Mouse (Mus musculus) midbrain, embryonic 16.5 days (tissue): ENCODE results near the gene Mtif3. TPM values are rescaled to one million over a fixed set of nuclear protein-coding genes. Genes with fewer than 3 reads are reported as not detected.
A peak's percentile ranks its signal among the peaks of the same experiment; 100 is the strongest.

ENCODE experiments used
- ATAC-seq: fragments of 200-750 bp; cut with Nextera tagmentation; 2 replicates; pipeline ENCODE4 v1.8.0; 2017; ENCODE audit warnings: moderate TSS enrichment
- H3K27ac ChIP-seq: fragments of 300-500 bp; sonication (generic); 2 replicates; pipeline ENCODE4 v1.5.1; 2014; ENCODE audit warnings: mild to moderate bottlenecking, low read length, mixed read lengths
- H3K27me3 ChIP-seq: fragments of 300-500 bp; sonication (generic); 2 replicates; pipeline ENCODE4 v1.6.1; 2014; ENCODE audit warnings: low read depth, low read length, mixed read lengths; ENCODE audit not compliant: control insufficient read depth, insufficient read depth
- H3K36me3 ChIP-seq: fragments of 300-500 bp; sonication (generic); 2 replicates; pipeline ENCODE4 v1.6.1; 2014; ENCODE audit warnings: mild to moderate bottlenecking, low read length, moderate library complexity, mixed read lengths; ENCODE audit not compliant: control insufficient read depth, insufficient read depth
- H3K4me1 ChIP-seq: fragments of 300-500 bp; sonication (generic); 2 replicates; pipeline ENCODE4 v1.6.1; 2014; ENCODE audit warnings: mild to moderate bottlenecking, low read length, mixed read lengths; ENCODE audit not compliant: control insufficient read depth, insufficient read depth
- H3K4me2 ChIP-seq: fragments of 300-500 bp; sonication (generic); 2 replicates; pipeline ENCODE4 v1.6.1; 2014; ENCODE audit warnings: mild to moderate bottlenecking, low read length, mixed read lengths
- H3K4me3 ChIP-seq: fragments of 300-500 bp; sonication (generic); 2 replicates; pipeline ENCODE4 v1.5.1; 2014; ENCODE audit warnings: low read depth, mild to moderate bottlenecking, low read length, moderate library complexity, mixed read lengths
- H3K9ac ChIP-seq: fragments of 300-500 bp; sonication (generic); 2 replicates; pipeline ENCODE4 v1.6.1; 2014; ENCODE audit warnings: low read depth, low read length, mixed read lengths
- H3K9me3 ChIP-seq: fragments of 300-500 bp; sonication (generic); replicated peaks from 2 replicates; pipeline ENCODE4 v1.6.1; 2014; ENCODE audit warnings: mild to moderate bottlenecking, low read length, mixed read lengths; ENCODE audit not compliant: control insufficient read depth, poor library complexity, severe bottlenecking
- WGBS: fragments of 180-500 bp; shearing (Covaris S2); extraction: QIAGEN DNeasy Blood & Tissue Kit; methylation state at CpG from one replicate; pipeline ENCODE4 v1.1.7; 2014; 5-methylcytosine and 5-hydroxymethylcytosine counted together
- polyA plus RNA-seq: library from polyadenylated mRNA; unstranded; fragments of >200 nt; fragmentation: Nextera tagmentation; extraction: Ambion mirVana; gene quantifications from 2 replicates; pipeline ENCODE4 v1.2.1, GENCODE M21; 2015

Mtif3 gene
- polyA plus RNA-seq, 1 experiment from 2014 or later: 28.4 TPM

DNA sequence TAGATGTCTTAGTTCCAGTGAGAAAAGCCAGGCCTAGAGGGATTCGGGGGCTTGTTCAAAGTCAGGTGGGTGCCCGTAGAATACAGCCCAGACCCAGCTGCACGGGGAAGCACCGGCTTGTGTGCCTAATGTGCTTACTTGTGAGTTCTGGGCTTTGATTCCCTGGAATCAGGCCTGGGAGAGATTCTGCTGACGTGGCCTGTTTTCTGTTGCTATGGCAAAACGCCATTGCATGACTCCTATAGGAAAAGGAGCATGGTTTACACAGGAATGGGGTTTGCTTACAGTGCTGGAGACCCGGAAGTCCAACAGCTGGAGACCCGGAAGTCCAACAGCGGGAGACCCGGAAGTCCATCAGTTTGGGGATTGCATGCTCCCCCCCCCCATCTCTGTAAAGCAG lies 24.0 kb upstream of the Mtif3 start:
- 86% methylated on average over 10 of the region's 10 CpGs for WGBS
- H3K27ac ChIP-seq: no peak overlapping the region
- H3K27me3 ChIP-seq: peaks cover 2% of the 10 kb centered on the region; the same call in 1 of the 2 replicates
- no peak overlapping the region for H3K4me2 ChIP-seq
- H3K4me1 ChIP-seq: no peaks in the 10 kb centered on the region; the same call in 1 of the 2 replicates
- H3K9me3 ChIP-seq: no peaks in the 10 kb centered on the region
- ATAC-seq: no peak
- no peak overlapping the region for H3K4me3 ChIP-seq
- no peak overlapping the region for H3K9ac ChIP-seq
- no peaks in the 10 kb centered on the region for H3K36me3 ChIP-seq

DNA sequence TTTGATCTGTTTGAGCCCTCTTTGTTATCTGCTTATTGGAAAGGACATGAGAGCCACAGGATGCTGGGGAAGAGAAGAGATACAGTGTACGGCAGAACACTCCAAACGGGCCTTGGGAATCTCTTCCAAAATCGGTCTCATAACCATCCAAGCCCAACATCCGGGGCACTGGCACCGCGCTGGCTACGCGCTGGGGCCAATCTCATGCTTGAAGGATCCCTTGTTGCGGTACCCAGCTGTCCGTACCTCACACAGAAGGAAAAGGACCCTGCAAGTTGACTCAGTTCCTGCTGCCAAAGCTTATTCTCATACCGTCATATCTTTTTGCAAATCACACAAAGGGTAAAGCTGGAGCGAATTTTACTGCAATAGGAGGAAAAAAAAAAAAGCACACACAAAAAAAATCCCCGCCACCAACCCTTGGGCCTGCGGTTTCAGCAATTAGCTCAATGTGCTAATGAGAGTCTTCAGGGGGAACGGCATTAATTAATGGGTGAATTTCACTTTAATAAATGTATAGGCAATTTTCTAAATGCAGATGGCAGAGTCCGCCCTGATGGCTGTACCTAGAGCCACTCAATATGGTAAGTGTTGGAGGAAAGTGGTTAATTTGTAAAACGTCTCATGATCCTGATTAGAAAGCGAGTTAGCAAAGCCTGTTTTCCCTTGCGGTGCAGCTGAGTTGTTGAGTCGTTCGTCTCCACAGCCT lies 22.3 kb upstream of the Mtif3 start:
- ATAC-seq: no peak
- Histone ChIP-seq H3K27ac (no peak overlapping the region), H3K36me3 (no peaks in the 10 kb centered on the region), H3K9ac (no peak overlapping the region), H3K4me3 (no peak overlapping the region), H3K27me3 (peaks cover 2% of the 10 kb centered on the region), H3K4me1 (no peaks in the 10 kb centered on the region; the same call in 1 of the 2 replicates), H3K9me3 (no peaks in the 10 kb centered on the region), H3K4me2 (no peak overlapping the region)
- 56% methylated on average over 21 of the region's 21 CpGs for WGBS

DNA sequence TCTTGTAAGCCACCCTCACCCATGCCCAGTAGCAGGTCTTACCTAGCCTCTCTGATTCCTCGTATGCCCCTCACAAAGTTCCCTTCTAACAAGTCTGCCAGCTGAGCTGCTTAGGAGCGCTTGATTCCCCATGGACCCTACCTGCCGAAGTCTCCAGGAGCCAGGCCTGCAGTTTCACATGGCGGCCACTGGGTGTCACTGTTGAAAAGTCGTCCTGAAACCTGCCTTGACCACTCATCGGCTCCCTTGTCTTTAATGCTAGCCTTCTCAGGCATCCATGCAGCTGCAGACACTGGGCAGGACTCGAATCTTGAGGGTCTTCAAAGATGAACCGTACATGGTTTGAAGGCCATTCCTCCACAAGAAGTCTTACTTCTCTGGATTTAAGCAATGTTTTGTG lies 19.6 kb upstream of the Mtif3 start:
- ATAC-seq: peak; percentile 62
- Histone ChIP-seq H3K4me3 (no peak overlapping the region), H3K36me3 (no peaks in the 10 kb centered on the region), H3K4me2 (no peak overlapping the region), H3K4me1 (no peaks in the 10 kb centered on the region; the same call in 1 of the 2 replicates), H3K27me3 (peaks cover 2% of the 10 kb centered on the region), H3K9ac (no peak overlapping the region), H3K27ac (no peak overlapping the region), H3K9me3 (no peaks in the 10 kb centered on the region)
- WGBS: 8% methylated on average over 8 of the region's 8 CpGs

DNA sequence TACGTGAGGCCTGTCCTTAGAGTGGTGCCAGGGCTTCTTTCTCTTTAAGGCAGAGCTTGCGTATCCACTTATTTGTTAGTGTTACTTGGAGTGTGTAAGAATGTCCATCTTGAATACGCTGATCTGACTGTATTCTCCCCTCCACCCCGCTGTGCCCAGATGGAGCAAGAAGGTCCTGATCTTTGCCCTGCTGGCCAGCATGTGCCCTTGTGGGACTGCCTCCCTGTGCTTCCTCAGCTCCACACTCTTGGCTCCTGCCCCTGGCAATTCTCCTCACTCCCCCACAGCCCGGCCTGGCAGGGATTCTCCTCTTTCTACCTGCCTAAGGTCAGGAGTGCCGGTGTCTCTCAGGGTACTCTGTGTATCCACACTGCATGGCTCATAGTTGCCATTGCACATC lies 17.8 kb upstream of the Mtif3 start:
- Histone ChIP-seq H3K9me3 (no peaks in the 10 kb centered on the region), H3K4me2 (no peak overlapping the region), H3K27me3 (peaks cover 2% of the 10 kb centered on the region), H3K4me1 (no peaks in the 10 kb centered on the region; the same call in 1 of the 2 replicates), H3K27ac (no peak overlapping the region), H3K36me3 (no peaks in the 10 kb centered on the region), H3K9ac (no peak overlapping the region), H3K4me3 (no peak overlapping the region)
- no peak for ATAC-seq
- 82% methylated on average over 6 of the region's 6 CpGs for WGBS

DNA sequence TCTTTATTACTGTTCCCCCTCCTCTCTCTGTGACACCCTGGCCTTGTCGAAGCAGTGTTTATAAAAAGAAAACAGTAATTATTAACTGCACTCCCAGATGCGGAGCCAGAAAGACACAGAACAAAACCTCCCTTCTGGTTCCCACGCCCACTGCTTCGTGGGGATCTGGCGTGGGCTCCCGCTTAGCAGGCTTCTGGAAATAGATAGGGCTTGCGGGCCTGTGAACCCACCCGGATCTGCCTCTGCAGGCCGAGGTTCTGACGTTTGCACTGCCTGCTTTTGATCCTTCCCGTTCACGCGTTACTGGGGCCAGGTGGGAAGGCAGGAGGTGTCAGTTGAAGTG lies 11.2 kb upstream of the Mtif3 start:
- Histone ChIP-seq H3K9me3 (no peaks in the 10 kb centered on the region), H3K4me1 (no peaks in the 10 kb centered on the region), H3K36me3 (no peaks in the 10 kb centered on the region), H3K9ac (no peak overlapping the region), H3K27ac (no peak overlapping the region), H3K27me3 (no peaks in the 10 kb centered on the region), H3K4me3 (no peak overlapping the region), H3K4me2 (no peak overlapping the region)
- no peak for ATAC-seq
- 76% methylated on average over 13 of the region's 13 CpGs for WGBS

GRCm38 (mm10) chr5:146973858-146974780 lies 10.5 kb upstream of the Mtif3 start:
- 83% methylated on average over 25 of the region's 25 CpGs for whole genome bisulfite sequencing
- Histone ChIP-seq H3K27me3 (no peaks in the 10 kb centered on the region), H3K4me1 (no peaks in the 10 kb centered on the region), H3K4me2 (no peak overlapping the region), H3K4me3 (no peak overlapping the region), H3K36me3 (no peaks in the 10 kb centered on the region), H3K9me3 (no peaks in the 10 kb centered on the region), H3K9ac (no peak overlapping the region), H3K27ac (no peak overlapping the region)
- no peak for ATAC-seq

GRCm38 (mm10) chr5:146973353-146973752 lies 9.8 kb upstream of the Mtif3 start:
- Histone ChIP-seq H3K9me3 (no peaks in the 10 kb centered on the region), H3K4me1 (no peaks in the 10 kb centered on the region), H3K36me3 (no peaks in the 10 kb centered on the region), H3K9ac (no peak overlapping the region), H3K4me3 (no peak overlapping the region), H3K27me3 (no peaks in the 10 kb centered on the region), H3K27ac (no peak overlapping the region), H3K4me2 (no peak overlapping the region)
- ATAC-seq: no peak
- 92% methylated on average over 9 of the region's 9 CpGs for WGBS

- 71% methylated on average over 10 of the region's 10 CpGs for WGBS
- no peaks in the 10 kb centered on the region for H3K36me3 ChIP-seq
- H3K4me1 ChIP-seq: no peaks in the 10 kb centered on the region
- no peak overlapping the region for H3K4me3 ChIP-seq
- no peaks in the 10 kb centered on the region for H3K9me3 ChIP-seq
- H3K27me3 ChIP-seq: no peaks in the 10 kb centered on the region
- no peak overlapping the region for H3K4me2 ChIP-seq
- no peak overlapping the region for H3K9ac ChIP-seq
- no peak overlapping the region for H3K27ac ChIP-seq
- no peak for ATAC-seq
These were observed 8.4 kb upstream of the Mtif3 start for GRCm38 (mm10) chr5:146971776-146972561.
